Mouse (Mus musculus) MEL (cell line): ENCODE data around the gene Hck. TPM values are rescaled to one million over a fixed set of nuclear protein-coding genes. Genes with fewer than 3 reads are reported as not detected.

Experiments used
- DNase-seq: peaks from one replicate; pipeline ENCODE4 v3.0.0; 2011; ENCODE audit warnings: low read depth, low spot score
- H3K27ac ChIP-seq: 2 replicates; pipeline ENCODE4 v1.5.1; 2012; ENCODE audit warnings: low read depth, mild to moderate bottlenecking, control low read depth, low read length, moderate library complexity; ENCODE audit not compliant: control insufficient read depth
- H3K27me3 ChIP-seq, 2 experiments: fragments of 150-350 bp in 1 of 2; sonication (generic) in 1 of 2; 2 replicates each; pipeline ENCODE4 v1.6.1; 2012; ENCODE audit warnings: low read length in 2 of 2, mild to moderate bottlenecking in 2 of 2, improper control_type of control experiment in 1 of 2, moderate library complexity in 1 of 2; ENCODE audit not compliant: insufficient read depth in 2 of 2, control insufficient read depth in 1 of 2
- H3K36me3 ChIP-seq, 2 experiments: 2 replicates each; pipeline ENCODE4 v1.6.1; 2012 to 2014; ENCODE audit warnings: low read length in 2 of 2, improper control_type of control experiment in 1 of 2, inconsistent platforms in 1 of 2, mild to moderate bottlenecking in 1 of 2; ENCODE audit not compliant: insufficient read depth in 2 of 2, control insufficient read depth in 1 of 2
- H3K4me1 ChIP-seq, 2 experiments: fragments of 150-350 bp in 1 of 2; sonication (generic) in 1 of 2; 2 replicates each; pipeline ENCODE4 v1.6.1; 2012; ENCODE audit warnings: low read length in 2 of 2, improper control_type of control experiment in 1 of 2, mild to moderate bottlenecking in 1 of 2; ENCODE audit not compliant: insufficient read depth in 2 of 2, control insufficient read depth in 1 of 2
- H3K4me3 ChIP-seq, 2 experiments: fragments of 150-350 bp in 1 of 2; sonication (generic) in 1 of 2; 2 replicates each; pipeline ENCODE4 v1.5.1; 2012; ENCODE audit warnings: low read depth in 2 of 2, low read length in 2 of 2, mild to moderate bottlenecking in 2 of 2, moderate library complexity in 2 of 2, control low read depth in 1 of 2, improper control_type of control experiment in 1 of 2; ENCODE audit not compliant: control insufficient read depth in 1 of 2, insufficient read depth in 1 of 2
- H3K79me2 ChIP-seq: 2 replicates; pipeline ENCODE4 v1.6.1; 2012; ENCODE audit warnings: mild to moderate bottlenecking, low read length, moderate library complexity; ENCODE audit not compliant: control insufficient read depth, poor library complexity, insufficient read depth
- H3K9ac ChIP-seq: 2 replicates; pipeline ENCODE4 v1.6.1; 2012; ENCODE audit warnings: low read depth, mild to moderate bottlenecking, control low read depth, low read length, moderate library complexity; ENCODE audit not compliant: control insufficient read depth, poor library complexity, severe bottlenecking
- H3K9me3 ChIP-seq: fragments of 150-350 bp; sonication (generic); replicated peaks from 2 replicates; pipeline ENCODE4 v1.6.1; 2012; ENCODE audit warnings: mild to moderate bottlenecking, low read length, improper control_type of control experiment, moderate library complexity; ENCODE audit not compliant: insufficient read depth
- BHLHE40 ChIP-seq: IDR thresholded peaks from 2 replicates; pipeline ENCODE4 v1.6.1; 2012; ENCODE audit warnings: low read depth, mild to moderate bottlenecking, inconsistent platforms, low read length, improper control_type of control experiment, borderline replicate concordance
- E2F4 ChIP-seq: IDR thresholded peaks from 2 replicates; pipeline ENCODE4 v1.6.1; 2011; ENCODE audit warnings: low read depth, low read length, improper control_type of control experiment, borderline replicate concordance
- EP300 ChIP-seq, 2 experiments: IDR thresholded peaks; 2 replicates each; pipeline ENCODE4 v1.6.1; 2011; ENCODE audit warnings: improper control_type of control experiment in 2 of 2, low read length in 2 of 2, low read depth in 1 of 2, mild to moderate bottlenecking in 1 of 2
- ETS1 ChIP-seq: IDR thresholded peaks from 2 replicates; pipeline ENCODE4 v1.6.1; 2012; ENCODE audit warnings: low read depth, mild to moderate bottlenecking, inconsistent platforms, low read length, improper control_type of control experiment, moderate library complexity
- GATA1 ChIP-seq: IDR thresholded peaks from 2 replicates; pipeline ENCODE4 v1.6.1; 2011; ENCODE audit warnings: low read depth, low read length, improper control_type of control experiment
- JUND ChIP-seq: IDR thresholded peaks from 2 replicates; pipeline ENCODE4 v1.6.1; 2011; ENCODE audit warnings: low read depth, mild to moderate bottlenecking, improper control_type of control experiment, low read length
- KAT2A ChIP-seq: conservative IDR thresholded peaks from 2 replicates; pipeline ENCODE4 v1.6.1; 2012; ENCODE audit warnings: low read depth, low read length, improper control_type of control experiment, inconsistent platforms
- MAFK ChIP-seq: IDR thresholded peaks from 2 replicates; pipeline ENCODE4 v1.6.1; 2011; ENCODE audit warnings: low read depth, mild to moderate bottlenecking, low read length, improper control_type of control experiment, borderline replicate concordance
- MAX ChIP-seq: IDR thresholded peaks from 2 replicates; pipeline ENCODE4 v1.6.1; 2011; ENCODE audit warnings: low read length, improper control_type of control experiment
- MEF2A ChIP-seq: IDR thresholded peaks from 2 replicates; pipeline ENCODE4 v1.6.1; 2014; ENCODE audit warnings: low read depth, mild to moderate bottlenecking, inconsistent platforms, low read length, improper control_type of control experiment; ENCODE audit not compliant: poor library complexity, insufficient replicate concordance, severe bottlenecking; ENCODE audit errors: extremely low read depth
- MXI1 ChIP-seq: IDR thresholded peaks from 2 replicates; pipeline ENCODE4 v1.6.1; 2011; ENCODE audit warnings: mild to moderate bottlenecking, low read depth, low read length, improper control_type of control experiment
- MYC ChIP-seq: IDR thresholded peaks from 2 replicates; pipeline ENCODE4 v1.6.1; 2011; ENCODE audit warnings: low read depth, mild to moderate bottlenecking, low read length, improper control_type of control experiment, moderate library complexity
- POLR2AphosphoS5 ChIP-seq: IDR thresholded peaks from 2 replicates; pipeline ENCODE4 v1.6.1; 2012; ENCODE audit warnings: low read depth, borderline replicate concordance, mild to moderate bottlenecking, inconsistent platforms, low read length, moderate library complexity, mixed read lengths
- RAD21 ChIP-seq: IDR thresholded peaks from 2 replicates; pipeline ENCODE4 v1.6.1; 2011; ENCODE audit warnings: mild to moderate bottlenecking, low read depth, low read length, improper control_type of control experiment
- RCOR1 ChIP-seq: IDR thresholded peaks from 2 replicates; pipeline ENCODE4 v1.6.1; 2012; ENCODE audit warnings: low read depth, mild to moderate bottlenecking, inconsistent platforms, low read length, improper control_type of control experiment
- TAL1 ChIP-seq: IDR thresholded peaks from 2 replicates; pipeline ENCODE4 v1.6.1; 2012; ENCODE audit warnings: mild to moderate bottlenecking, inconsistent platforms, low read length, moderate library complexity, mixed read lengths
- TBP ChIP-seq: IDR thresholded peaks from 2 replicates; pipeline ENCODE4 v1.8.0; 2011; ENCODE audit warnings: low read depth, low read length, improper control_type of control experiment
- TCF12 ChIP-seq: IDR thresholded peaks from 2 replicates; pipeline ENCODE4 v1.6.1; 2014; ENCODE audit warnings: low read depth, mild to moderate bottlenecking, inconsistent platforms, low read length, improper control_type of control experiment, moderate library complexity
- USF1 ChIP-seq: IDR thresholded peaks from 2 replicates; pipeline ENCODE4 v1.6.1; 2014; ENCODE audit warnings: low read depth, mild to moderate bottlenecking, inconsistent platforms, low read length, improper control_type of control experiment, moderate library complexity
- USF2 ChIP-seq, 2 experiments: IDR thresholded peaks; 2 replicates each; pipeline ENCODE4 v1.6.1; 2011 to 2012; ENCODE audit warnings: improper control_type of control experiment in 2 of 2, low read length in 2 of 2, borderline replicate concordance in 1 of 2, inconsistent platforms in 1 of 2, low read depth in 1 of 2, mild to moderate bottlenecking in 1 of 2; ENCODE audit not compliant: insufficient read depth in 1 of 2
- ZKSCAN1 ChIP-seq: IDR thresholded peaks from 2 replicates; pipeline ENCODE4 v1.6.1; 2012; ENCODE audit warnings: low read depth, mild to moderate bottlenecking, inconsistent platforms, low read length, improper control_type of control experiment, moderate library complexity
- ZNF384 ChIP-seq: IDR thresholded peaks from 2 replicates; pipeline ENCODE4 v1.6.1; 2012; ENCODE audit warnings: low read depth, mild to moderate bottlenecking, inconsistent platforms, low read length, improper control_type of control experiment
- polyA plus RNA-seq, 2 experiments: library from polyadenylated mRNA; stranded (reverse) in 1 of 2; unstranded in 1 of 2; fragments of >175 nt in 1 of 2; fragments of >200 nt in 1 of 2; gene quantifications; 2 replicates each; pipeline versions ENCODE4 v1.2.1 to v1.2.4; 2012; ENCODE audit warnings: low replicate concordance in 2 of 2, low read depth in 1 of 2; ENCODE audit not compliant: insufficient read length in 2 of 2, insufficient read depth in 1 of 2, missing spikeins in 1 of 2
- total RNA-seq: library from RNA; depleted of rRNA; stranded (reverse); fragments of 300-350 nt; gene quantifications from 2 replicates; pipeline ENCODE4 v1.2.3, GENCODE M21; 2012

The Hck gene
- total and polyA plus RNA-seq, 3 experiments: not detected

DNA sequence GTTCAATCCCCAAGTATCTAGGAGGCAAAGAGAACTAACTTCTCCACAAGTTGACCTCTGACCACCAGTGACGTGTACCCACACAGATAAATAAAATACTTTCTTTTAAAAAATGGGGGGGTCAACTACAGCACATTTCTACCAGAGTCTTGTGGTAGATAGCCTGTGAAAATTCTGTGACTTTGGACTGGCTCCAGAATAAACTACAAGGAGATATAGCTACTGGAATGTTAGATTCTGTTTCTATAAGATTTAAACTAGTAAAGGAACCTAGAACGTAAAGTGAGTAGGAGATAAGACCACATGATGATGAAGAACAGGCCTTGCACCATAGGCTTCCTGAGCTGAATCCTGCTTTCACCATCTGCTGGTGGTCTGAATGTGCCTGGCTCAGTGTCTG is 79.6 kb downstream of the Hck start:
- Histone ChIP-seq H3K4me1 (peaks cover 32 to 55% of the 10 kb centered on the region in 2 experiments), H3K27ac (peak overlapping the region; percentile 59), H3K9ac (no peak overlapping the region), H3K36me3 (peaks cover 0 to 53% of the 10 kb centered on the region in 2 experiments; a peak in 3 of 4 replicates), H3K27me3 (no peaks in the 10 kb centered on the region), H3K9me3 (no peaks in the 10 kb centered on the region), H3K4me3 (no peak overlapping the region), H3K79me2 (no peaks in the 10 kb centered on the region)
- DNase-seq: peak; percentile 57
- 0 out of 2 replicates have a peak, but pooled peaks have one; percentile 40 for TF ChIP-seq E2F4
- TF ChIP-seq ZNF384: peak; percentile 44; the same call in 1 of the 2 replicates
- peak; percentile 35 for TF ChIP-seq TAL1
- no peak for TF ChIP-seq JUND
- peak; percentile 32; the same call in 1 of the 2 replicates for TF ChIP-seq USF1
- TF ChIP-seq ZKSCAN1: no peak
- TF ChIP-seq TBP: no peak
- peak; percentile 57; the same call in 1 of the 2 replicates for TF ChIP-seq BHLHE40
- TF ChIP-seq MEF2A: no peak
- TF ChIP-seq KAT2A: 0 out of 2 replicates have a peak, but pooled peaks have one; percentile 10
- TF ChIP-seq MAX: peak; percentile 42; the same call in 1 of the 2 replicates
- peak; percentile 72 to 76 for TF ChIP-seq EP300 (IDR thresholded peaks at IDR 0.05; ENCODE audit: low read depth in 1 of 2, low read length in 2 of 2)
- no peak for TF ChIP-seq RAD21
- 0 out of 2 replicates have a peak, but pooled peaks have one; percentile 22 for TF ChIP-seq MYC
- TF ChIP-seq MXI1: no peak; the same call in 1 of the 2 replicates
- TF ChIP-seq GATA1: peak; percentile 64; the same call in 1 of the 2 replicates
- no peak for TF ChIP-seq USF2 (IDR thresholded peaks at IDR 0.05; ENCODE audit: borderline replicate concordance in 1 of 2, insufficient read depth in 1 of 2, low read depth in 1 of 2, low read length in 2 of 2)
- 0 out of 2 replicates have a peak, but pooled peaks have one; percentile 15 for TF ChIP-seq MAFK
- TF ChIP-seq TCF12: peak; percentile 67; the same call in 1 of the 2 replicates
- peak; percentile 81 for TF ChIP-seq RCOR1
- TF ChIP-seq ETS1: peak; percentile 83
- no peak for TF ChIP-seq POLR2AphosphoS5
